ENCODE assay signal across 9 mouse cellular contexts in genomic region chr10:118675816-118676465, GRCm38 (mm10).
A peak's percentile ranks its signal among the peaks of the same experiment; 100 is the strongest.
DNase-seq lines count a peak whose midpoint lies in the region; ATAC-seq and TF ChIP-seq lines count a peak whose summit lies in the region.
"Had no signal": no experiment of that assay in that cellular context is flagged by ENCODE, and none has a peak within 500 bp of the region (broad histone marks: within the 10 kb centered on the region; RNA-seq: fewer than 3 reads in every experiment).

No protein-coding gene starts in this region.

- ATAC-seq in midbrain, embryonic 14.5 days (ENCODE audit: low FRiP score, low TSS enrichment): peak; percentile 81; the same call in 1 of the 2 replicates
- ATAC-seq: Patski had no signal

- peak overlapping the region; percentile 43 for H3K4me2 ChIP-seq in midbrain, embryonic 14.5 days (ENCODE audit: low read length)

- TF ChIP-seq CTCF in brain, embryonic 14.5 days (IDR thresholded peaks at IDR 0.05; ENCODE audit: borderline replicate concordance, extremely low read depth, insufficient read depth, insufficient read length): no peak
- peak; percentile 29; the same call in 1 of the 2 replicates for TF ChIP-seq CTCF in kidney, adult 2 months (conservative IDR thresholded peaks at IDR 0.05; ENCODE audit: insufficient read depth, insufficient read length, low read depth, low read length)

- H3K9me3 ChIP-seq in ES-E14 (ENCODE audit: control insufficient read depth, insufficient read depth, low read depth, low read length): no peaks in the 10 kb centered on the region
- no peaks in the 10 kb centered on the region for H3K9me3 ChIP-seq in midbrain, embryonic 14.5 days (ENCODE audit: control insufficient read depth, low read length)

- H3K4me3 ChIP-seq in ES-E14 (ENCODE audit: insufficient read depth in 1 of 2, low read depth in 1 of 2, low read length in 2 of 2, poor library complexity in 1 of 2, severe bottlenecking in 1 of 2): peak overlapping the region in 1 of 2 experiments; percentile 1; a peak in 1 of 4 replicates
- H3K4me3 ChIP-seq in kidney, adult 2 months (ENCODE audit: insufficient read depth, low read depth, low read length): no peak overlapping the region; the same call in 1 of the 2 replicates
- H3K4me3 ChIP-seq in midbrain, embryonic 14.5 days (replicated peaks; ENCODE audit: low read depth, low read length): no peak overlapping the region; the same call in 1 of the 2 replicates

- WGBS in kidney, adult 2 months: 26% methylated on average over 18 of the region's 18 CpGs
- WGBS in midbrain, embryonic 14.5 days: 30% methylated on average over 18 of the region's 18 CpGs

- no peaks in the 10 kb centered on the region for H3K27me3 ChIP-seq in kidney, adult 2 months (replicated peaks; ENCODE audit: control insufficient read depth, insufficient read depth, low read length)
- H3K27me3 ChIP-seq in midbrain, embryonic 14.5 days (ENCODE audit: control insufficient read depth, insufficient read depth, low read length): no peaks in the 10 kb centered on the region
- H3K27me3 ChIP-seq: Patski had no signal

- H3K4me1 ChIP-seq in ES-E14 (ENCODE audit: control insufficient read depth in 2 of 2, insufficient read depth in 2 of 2, low read length in 2 of 2, poor library complexity in 1 of 2): peaks cover 0 to 3% of the 10 kb centered on the region in 2 experiments; a peak in 1 of 4 replicates
- no peaks in the 10 kb centered on the region for H3K4me1 ChIP-seq in kidney, adult 2 months (ENCODE audit: control insufficient read depth, insufficient read depth, low read length)
- peaks cover 15% of the 10 kb centered on the region for H3K4me1 ChIP-seq in midbrain, embryonic 14.5 days (ENCODE audit: control insufficient read depth, insufficient read depth, low read length)

- DNase-seq in ES-E14 (ENCODE audit: low read depth, low spot score): peak; percentile 16
- DNase-seq in brain, embryonic 14.5 days (ENCODE audit: low read depth): peak; percentile 72
- peak; percentile 16 to 43 for DNase-seq in heart, adult 9 months (ENCODE audit: low spot score in 2 of 2)
- peak; percentile 70 for DNase-seq in kidney, adult 2 months
- peak; percentile 72 for DNase-seq in midbrain, embryonic 14.5 days
- DNase-seq in frontal cortex, postnatal 14 days (ENCODE audit: low spot score in 2 of 2): no peak
- no peak for DNase-seq in right cerebral cortex, adult 18-20 months
- DNase-seq in thymus, postnatal 10 days (ENCODE audit: low spot score in 2 of 2): no peak

- no peak for TF ChIP-seq POLR2A in brain, embryonic 14.5 days (IDR thresholded peaks at IDR 0.05; ENCODE audit: borderline replicate concordance, extremely low read depth, insufficient read depth, insufficient read length, poor library complexity, severe bottlenecking)
- no peak for TF ChIP-seq POLR2A in kidney, adult 2 months (IDR thresholded peaks at IDR 0.05; ENCODE audit: low read depth, low read length)

- H3K36me3 ChIP-seq in ES-E14 (ENCODE audit: control insufficient read depth, insufficient read depth, low read length, poor library complexity, severe bottlenecking): no peaks in the 10 kb centered on the region
- H3K36me3 ChIP-seq in kidney, adult 2 months (ENCODE audit: control insufficient read depth, insufficient read depth, low read length): no peaks in the 10 kb centered on the region
- H3K36me3 ChIP-seq in midbrain, embryonic 14.5 days (ENCODE audit: control insufficient read depth, insufficient read depth, low read length): no peaks in the 10 kb centered on the region

- no peak overlapping the region for H3K27ac ChIP-seq in ES-E14 (ENCODE audit: insufficient read depth, low read depth, low read length, poor library complexity, severe bottlenecking)
- no peak overlapping the region for H3K27ac ChIP-seq in kidney, adult 2 months (ENCODE audit: insufficient read depth, low read depth, low read length)
- peak overlapping the region; percentile 22; the same call in 1 of the 2 replicates for H3K27ac ChIP-seq in midbrain, embryonic 14.5 days (replicated peaks; ENCODE audit: low read depth, low read length)

- in situ Hi-C loops in ES-E14 (cut with MboI; ENCODE audit: low sequenced_read_pairs in 2 of 2, unreplicated experiment in 2 of 2): no loop called here

- no peak overlapping the region for H3K9ac ChIP-seq in ES-E14 (ENCODE audit: insufficient read depth, low read depth, low read length, poor library complexity, severe bottlenecking)
- no peak overlapping the region for H3K9ac ChIP-seq in midbrain, embryonic 14.5 days (replicated peaks; ENCODE audit: low read length)

TF ChIP-seq in ES-E14, 5 proteins besides CTCF, POLR2A, EP300 and RAD21:
- no peak for TF ChIP-seq HCFC1 (IDR thresholded peaks at IDR 0.05; ENCODE audit: borderline replicate concordance, insufficient read depth, low read length)
- TF ChIP-seq CHD2 (IDR thresholded peaks at IDR 0.05; ENCODE audit: low read depth, low read length): no peak
- TF ChIP-seq MAFK (IDR thresholded peaks at IDR 0.05; ENCODE audit: insufficient read depth, low read depth, low read length): no peak
- no peak for TF ChIP-seq ZC3H11A (IDR thresholded peaks at IDR 0.05; ENCODE audit: borderline replicate concordance, low read depth, low read length)
- TF ChIP-seq ZNF384 (IDR thresholded peaks at IDR 0.05; ENCODE audit: low read depth, low read length): no peak

Comparison
In these comparisons a context has a peak if more than half of its experiments do, and no peak if none do; other contexts are left out.
1. DNase-seq: peak in ES-E14 (single experiment), brain, embryonic 14.5 days (single experiment), heart, adult 9 months (2 of 2), kidney, adult 2 months (single experiment) and midbrain, embryonic 14.5 days (single experiment); none in frontal cortex, postnatal 14 days (0 of 2), right cerebral cortex, adult 18-20 months (single experiment) and thymus, postnatal 10 days (0 of 2).